Mouse (Mus musculus) ES-Bruce4 (cell line): ENCODE measurements around the gene Rasa4.

Source experiments
- CTCF ChIP-seq: IDR thresholded peaks from one replicate; pipeline ENCODE4 v1.8.1; 2011; ENCODE audit warnings: low read depth, low read length
- EP300 ChIP-seq: IDR thresholded peaks from 2 replicates; pipeline ENCODE4 v1.6.1; 2011; ENCODE audit warnings: low read depth, low read length; ENCODE audit not compliant: insufficient read depth
- POLR2A ChIP-seq: IDR thresholded peaks from one replicate; pipeline ENCODE4 v1.8.1; 2011; ENCODE audit warnings: low read length; ENCODE audit not compliant: insufficient read depth

- no peak for TF ChIP-seq EP300
- TF ChIP-seq CTCF, result no peak
- TF ChIP-seq POLR2A, result no peak
These were observed 71.7 kb downstream of the Rasa4 start for GRCm38 (mm10) chr5:136155399-136155798.
